Mouse (Mus musculus) erythroblast, embryonic 14.5 days (primary cell): Measurements from ENCODE around the gene Gm10840.

ENCODE experiments used
- GATA1 ChIP-seq: IDR thresholded peaks from 2 replicates; pipeline ENCODE4 v1.6.1; 2012; ENCODE audit warnings: low read length, inconsistent platforms, mixed read lengths
- TAL1 ChIP-seq: IDR thresholded peaks from 3 replicates; pipeline ENCODE4 v1.6.1; 2012; ENCODE audit warnings: low read length, inconsistent platforms, mixed read lengths

- TF ChIP-seq GATA1 (no peak), TAL1 (no peak)
Observed at GRCm38 (mm10) chr11:106198277-106198676, 37.6 kb downstream of the Gm10840 start.
